In genomic region chr1:157458421-157459208, GRCm38 (mm10) we compare ENCODE assay signal across 8 mouse cellular contexts. TPM values are rescaled to one million over a fixed set of nuclear protein-coding genes. Genes with fewer than 3 reads are reported as not detected.
A peak's percentile ranks its signal among the peaks of the same experiment; 100 is the strongest.
DNase-seq lines count a peak whose midpoint lies in the region; ATAC-seq lines count a peak whose summit lies in the region.

TSS of gene Cryzl2 (plus strand) at chr1:157458577.

- 10% methylated on average over 27 of the region's 29 CpGs for WGBS in embryonic facial prominence, embryonic 15.5 days
- WGBS in heart, embryonic 12.5 days, result 9% methylated on average over 28 of the region's 29 CpGs
- WGBS in kidney, embryonic 14.5 days, result 5% methylated on average over 27 of the region's 29 CpGs

- no peak within 1 kb of the TSS for H3K9ac ChIP-seq in embryonic facial prominence, embryonic 15.5 days
- peak within 1 kb of the TSS; percentile 81 for H3K9ac ChIP-seq in heart, embryonic 12.5 days
- peak within 1 kb of the TSS; percentile 56 for H3K9ac ChIP-seq in kidney, embryonic 14.5 days (ENCODE audit: low read depth, low read length)

- H3K27ac ChIP-seq in embryonic facial prominence, embryonic 15.5 days (replicated peaks), result peak within 1 kb of the TSS; percentile 44
- peak within 1 kb of the TSS; percentile 36; the same call in 1 of the 2 replicates for H3K27ac ChIP-seq in heart, embryonic 12.5 days (ENCODE audit: poor library complexity, severe bottlenecking)
- H3K27ac ChIP-seq in kidney, embryonic 14.5 days (ENCODE audit: low read depth, low read length), result no peak within 1 kb of the TSS

- peaks cover 4% of the 10 kb centered on the region; the same call in 1 of the 2 replicates for H3K4me1 ChIP-seq in embryonic facial prominence, embryonic 15.5 days
- H3K4me1 ChIP-seq in heart, embryonic 12.5 days (replicated peaks), result peaks cover 8% of the 10 kb centered on the region
- no peaks in the 10 kb centered on the region for H3K4me1 ChIP-seq in kidney, embryonic 14.5 days (ENCODE audit: control insufficient read depth, insufficient read depth, low read length)

- H3K9me3 ChIP-seq in embryonic facial prominence, embryonic 15.5 days (replicated peaks), result no peaks in the 10 kb centered on the region
- H3K9me3 ChIP-seq in heart, embryonic 12.5 days (replicated peaks), result no peaks in the 10 kb centered on the region
- no peaks in the 10 kb centered on the region for H3K9me3 ChIP-seq in kidney, embryonic 14.5 days (ENCODE audit: control insufficient read depth, low read length)

- peak within 1 kb of the TSS; percentile 33 for H3K4me3 ChIP-seq in embryonic facial prominence, embryonic 15.5 days (replicated peaks)
- peak within 1 kb of the TSS; percentile 64 for H3K4me3 ChIP-seq in heart, embryonic 12.5 days
- peak within 1 kb of the TSS; percentile 41 for H3K4me3 ChIP-seq in kidney, embryonic 14.5 days (ENCODE audit: low read length)

- no peaks in the 10 kb centered on the region for H3K27me3 ChIP-seq in embryonic facial prominence, embryonic 15.5 days
- no peaks in the 10 kb centered on the region for H3K27me3 ChIP-seq in heart, embryonic 12.5 days (replicated peaks)
- H3K27me3 ChIP-seq in kidney, embryonic 14.5 days (ENCODE audit: control insufficient read depth, insufficient read depth, low read length), result no peaks in the 10 kb centered on the region

- ATAC-seq in embryonic facial prominence, embryonic 15.5 days (ENCODE audit: insufficient number of reproducible peaks, low FRiP score, low TSS enrichment, low read depth), result peak; percentile 88
- peak; percentile 92 for ATAC-seq in heart, embryonic 12.5 days (ENCODE audit: insufficient number of reproducible peaks, low FRiP score)
- ATAC-seq in kidney, embryonic 14.5 days (ENCODE audit: low FRiP score, low TSS enrichment), result peak; percentile 95

- peak within 1 kb of the TSS; percentile 49 for H3K4me2 ChIP-seq in embryonic facial prominence, embryonic 15.5 days (replicated peaks)
- peak within 1 kb of the TSS; percentile 88 for H3K4me2 ChIP-seq in heart, embryonic 12.5 days
- H3K4me2 ChIP-seq in kidney, embryonic 14.5 days (replicated peaks; ENCODE audit: low read depth, low read length), result peak within 1 kb of the TSS; percentile 70

- peak; percentile 67 to 69 for DNase-seq in B cell, adult 2 months
- peak; percentile 92 for DNase-seq in adrenal gland, adult 2 months
- DNase-seq in lung, postnatal 10 days, result peak; percentile 92
- DNase-seq in ovary, adult 18-20 months (ENCODE audit: low spot score), result peak; percentile 71
- DNase-seq in thymus, postnatal 4 days, result peak; percentile 89

- no peaks in the 10 kb centered on the region for H3K36me3 ChIP-seq in embryonic facial prominence, embryonic 15.5 days
- 0 out of 2 replicates have a peak, but pooled peaks cover 2% of the 10 kb centered on the region for H3K36me3 ChIP-seq in heart, embryonic 12.5 days
- H3K36me3 ChIP-seq in kidney, embryonic 14.5 days (ENCODE audit: control insufficient read depth, insufficient read depth, low read length), result no peaks in the 10 kb centered on the region

RNA-seq across cellular contexts. Expression of gene Cryzl2, which starts in this region (rescaled TPM):
- 10 to 100 TPM; 39.9 to 50.3 TPM for total RNA-seq in adrenal gland, adult 2 months (2021)
- polyA plus RNA-seq in adrenal gland, adult 2 months (2012; rRNA removed), result 42.7 and 51.2 TPM in 2 replicates
- 14.1 and 14.2 TPM in 2 replicates for polyA plus RNA-seq in embryonic facial prominence, embryonic 15.5 days (2015; fragmentation: Nextera tagmentation; extraction: Ambion mirVana)
- polyA plus RNA-seq in heart, embryonic 12.5 days (2016; fragmentation: Nextera tagmentation; extraction: Ambion mirVana), result 28.4 and 29.7 TPM in 2 replicates
- 13.3 and 17.7 TPM in 2 replicates for polyA plus RNA-seq in kidney, embryonic 14.5 days (2014; fragmentation: Nextera tagmentation; extraction: Ambion mirVana)
